Mouse (Mus musculus): ENCODE measurements around the gene Gm10974. TPM values are rescaled to one million over a fixed set of nuclear protein-coding genes. Genes with fewer than 3 reads are reported as not detected.

Gm10974 gene
- total and polyA plus RNA-seq, 3 experiments, result not detected

DNA sequence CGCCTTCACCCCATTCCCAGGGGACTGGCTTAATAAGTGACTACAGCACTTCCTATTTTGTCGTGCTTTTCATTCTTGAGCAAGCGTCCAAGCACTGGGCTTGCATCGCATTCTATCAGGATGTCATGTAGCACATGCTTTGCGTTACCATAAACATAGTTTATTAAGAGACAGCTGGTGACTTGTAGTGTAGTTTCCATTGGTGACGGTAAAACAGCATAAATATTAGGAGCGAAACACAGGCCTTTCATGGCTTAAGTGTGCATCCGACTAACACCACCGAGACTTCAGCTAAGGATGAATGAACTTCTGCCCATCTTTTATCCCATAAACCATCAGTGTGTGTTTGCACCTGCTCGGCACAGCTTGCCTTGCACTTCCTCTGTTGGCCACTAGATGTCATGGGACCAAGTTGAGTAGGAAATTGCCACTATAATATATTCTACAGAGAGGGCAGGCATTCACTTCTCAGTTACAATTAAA lies 68.8 kb downstream of the Gm10974 start:
- peak; percentile 39 for DNase-seq (ENCODE audit: extremely low read depth)
- no peaks in the 10 kb centered on the region for H3K4me1 ChIP-seq (ENCODE audit: control insufficient read depth in 1 of 2, insufficient read depth in 2 of 2)
- no peaks in the 10 kb centered on the region for H3K36me3 ChIP-seq (replicated peaks in 1 of 2; ENCODE audit: control insufficient read depth in 1 of 2, insufficient read depth in 1 of 2, low read length in 1 of 2)
- TF ChIP-seq RAD21 (IDR thresholded peaks at IDR 0.05; ENCODE audit: low read depth, low read length), result peak; percentile 55
- peak; percentile 87 for TF ChIP-seq SMC3 (IDR thresholded peaks at IDR 0.05; ENCODE audit: low read depth, low read length)
- peak; percentile 81 to 99 for TF ChIP-seq CTCF (conservative IDR thresholded peaks at IDR 0.05 in 1 of 2, IDR thresholded peaks at IDR 0.05 in 1 of 2; ENCODE audit: low read depth in 2 of 2, low read length in 2 of 2)
- TF ChIP-seq ELF1 (IDR thresholded peaks at IDR 0.05; ENCODE audit: low read depth, low read length), result no peak
- TF ChIP-seq TCF12 (IDR thresholded peaks at IDR 0.05; ENCODE audit: low read depth, low read length), result no peak
- no peak for TF ChIP-seq RCOR1 (conservative IDR thresholded peaks at IDR 0.05; ENCODE audit: low read depth, low read length)
- no peak overlapping the region for H3K4me3 ChIP-seq (replicated peaks in 1 of 3; ENCODE audit: low read depth in 2 of 3, low read length in 2 of 3, poor library complexity in 1 of 3)
- no peak overlapping the region for H3K27ac ChIP-seq (ENCODE audit: insufficient read depth, low read depth)
- H3K9ac ChIP-seq (ENCODE audit: insufficient read depth, low read depth), result no peak overlapping the region
- in situ Hi-C loops (cut with MboI; ENCODE audit: low pct_ligation_motif_present, low pct_unique_long_range_greater_than_20kb, low sequenced_read_pairs), result loop anchor here (25.0 kb wide), 1 partner anchor 1203 kb away; the partner anchor contains the start of genes Lrrc28 and Ttc23
- no peak overlapping the region for H3K4me2 ChIP-seq (ENCODE audit: insufficient read depth, low read depth, poor library complexity, severe bottlenecking)
- H3K27me3 ChIP-seq (replicated peaks), result peaks cover 36% of the 10 kb centered on the region
- H3K9me3 ChIP-seq (replicated peaks; ENCODE audit: low read length), result no peaks in the 10 kb centered on the region
- H3K79me2 ChIP-seq (replicated peaks; ENCODE audit: control insufficient read depth, extremely low read depth, insufficient read depth, poor library complexity, severe bottlenecking), result no peaks in the 10 kb centered on the region
- dilution Hi-C loops (cut with MboI; ENCODE audit: extremely low pct_ligation_motif_present, extremely low pct_unique_long_range_greater_than_20kb, low sequenced_read_pairs), result no loop called here

Other genes with a start within 250 kb of the Gm10974 start
- gene Lrrk1, start 22.4 kb downstream of the Gm10974 start, total RNA-seq (2012; rRNA removed), result 13.6 and 15.1 TPM in 2 replicates
- 5.0 and 5.9 TPM in 2 replicates for gene Lrrk1, start 22.4 kb downstream of the Gm10974 start, total RNA-seq (2014; rRNA removed)
- gene Lrrk1, start 22.4 kb downstream of the Gm10974 start, polyA plus RNA-seq (2012; ENCODE audit: insufficient read length, low read depth), result 14.5 and 16.9 TPM in 2 replicates
- gene Aldh1a3, start 61.6 kb downstream of the Gm10974 start, total RNA-seq (2012; rRNA removed), result 1.0 and 6.2 TPM in 2 replicates
- 0.35 TPM in 1 of 2 replicates, not detected in the other for gene Aldh1a3, start 61.6 kb downstream of the Gm10974 start, total RNA-seq (2014; rRNA removed)
- 3.2 and 4.6 TPM in 2 replicates for gene Aldh1a3, start 61.6 kb downstream of the Gm10974 start, polyA plus RNA-seq (2012; ENCODE audit: insufficient read length, low read depth)

Data from CH12.LX (cell line).